Mouse (Mus musculus): ENCODE results near the gene Mid1.
"Not testable (repeated sequence)": the region's sequence is repeated elsewhere in the genome, so short reads cannot be mapped to it uniquely, and the experiment has no call there.

- not testable (repeated sequence) for TF ChIP-seq GATA1 (IDR thresholded peaks at IDR 0.05; ENCODE audit: borderline replicate concordance, low read length); FLI1 (IDR thresholded peaks at IDR 0.05; ENCODE audit: low read length)
These were observed 312.5 kb downstream of the Mid1 start for GRCm38 (mm10) chrX:169997456-169997853.
